Mouse (Mus musculus): ENCODE measurements around the gene Ccdc170. TPM values are rescaled to one million over a fixed set of nuclear protein-coding genes. Genes with fewer than 3 reads are reported as not detected.

The Ccdc170 gene
- polyA plus RNA-seq, 1 experiment from 2014 or later, result 0.13 TPM

DNA sequence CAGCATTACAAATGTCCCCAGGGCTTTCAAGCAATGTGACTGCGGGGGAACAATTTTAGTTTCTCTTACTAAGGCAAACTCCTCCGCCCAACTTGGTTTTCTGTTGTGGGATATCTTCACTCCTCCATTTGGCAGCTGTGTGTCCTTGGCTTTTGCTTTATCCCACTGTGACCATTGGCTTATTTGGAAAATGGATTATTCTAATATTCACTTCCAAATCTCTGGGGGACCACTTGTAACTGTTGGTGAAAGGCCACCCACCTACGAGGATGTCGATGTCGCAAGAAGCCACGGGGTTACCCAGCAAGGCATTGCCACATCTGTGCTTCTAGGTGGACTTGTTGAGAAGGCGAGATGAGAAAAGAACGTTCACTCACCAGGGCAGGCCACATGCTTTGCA, 607 bp upstream of the Ccdc170 start:
- Histone ChIP-seq H3K4me2 (no peak overlapping the region), H3K27me3 (no peaks in the 10 kb centered on the region; the same call in 1 of the 2 replicates), H3K9ac (no peak overlapping the region), H3K4me1 (0 out of 2 replicates have a peak, but pooled peaks cover 5% of the 10 kb centered on the region), H3K36me3 (no peaks in the 10 kb centered on the region), H3K9me3 (no peaks in the 10 kb centered on the region), H3K4me3 (no peak overlapping the region), H3K27ac (no peak overlapping the region)
- 78% methylated on average over 8 of the region's 8 CpGs for WGBS
- no peak for ATAC-seq (ENCODE audit: insufficient number of reproducible peaks, insufficient read depth, low FRiP score, low TSS enrichment, low read depth)

GRCm38 (mm10) chr10:4483848-4484247, 1.5 kb downstream of the Ccdc170 start:
- Histone ChIP-seq H3K36me3 (no peaks in the 10 kb centered on the region), H3K9ac (no peak overlapping the region), H3K9me3 (no peaks in the 10 kb centered on the region), H3K4me2 (no peak overlapping the region), H3K27me3 (no peaks in the 10 kb centered on the region; the same call in 1 of the 2 replicates), H3K4me1 (0 out of 2 replicates have a peak, but pooled peaks cover 5% of the 10 kb centered on the region), H3K27ac (no peak overlapping the region), H3K4me3 (no peak overlapping the region)
- 84% methylated on average over 1 of the region's 1 CpGs for WGBS
- ATAC-seq (ENCODE audit: insufficient number of reproducible peaks, insufficient read depth, low FRiP score, low TSS enrichment, low read depth), result no peak

DNA sequence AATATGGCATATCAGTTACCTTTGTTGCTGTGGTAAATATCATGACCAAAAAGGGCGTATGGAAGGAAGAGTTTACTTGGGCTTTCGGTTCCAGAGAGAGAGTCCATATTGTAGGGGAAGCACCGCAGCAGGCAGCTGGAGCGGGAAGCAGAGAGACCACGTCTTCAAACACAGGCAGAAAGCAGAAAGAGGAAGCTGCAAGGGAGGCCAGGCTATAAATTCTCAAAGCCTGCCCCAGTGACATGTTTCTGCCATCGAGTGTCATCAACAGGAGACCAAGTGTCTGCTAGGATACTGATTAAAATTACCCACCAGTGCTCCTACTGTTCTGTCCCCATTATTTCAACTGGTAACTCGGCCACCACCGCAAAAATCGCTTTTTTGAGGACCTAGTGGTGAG, 2.7 kb downstream of the Ccdc170 start:
- Histone ChIP-seq H3K4me1 (0 out of 2 replicates have a peak, but pooled peaks cover 5% of the 10 kb centered on the region), H3K27me3 (no peaks in the 10 kb centered on the region; the same call in 1 of the 2 replicates), H3K36me3 (no peaks in the 10 kb centered on the region), H3K9me3 (no peaks in the 10 kb centered on the region), H3K4me3 (no peak overlapping the region), H3K4me2 (no peak overlapping the region), H3K9ac (no peak overlapping the region), H3K27ac (no peak overlapping the region)
- WGBS, result 84% methylated on average over 9 of the region's 9 CpGs
- ATAC-seq (ENCODE audit: insufficient number of reproducible peaks, insufficient read depth, low FRiP score, low TSS enrichment, low read depth), result no peak

DNA sequence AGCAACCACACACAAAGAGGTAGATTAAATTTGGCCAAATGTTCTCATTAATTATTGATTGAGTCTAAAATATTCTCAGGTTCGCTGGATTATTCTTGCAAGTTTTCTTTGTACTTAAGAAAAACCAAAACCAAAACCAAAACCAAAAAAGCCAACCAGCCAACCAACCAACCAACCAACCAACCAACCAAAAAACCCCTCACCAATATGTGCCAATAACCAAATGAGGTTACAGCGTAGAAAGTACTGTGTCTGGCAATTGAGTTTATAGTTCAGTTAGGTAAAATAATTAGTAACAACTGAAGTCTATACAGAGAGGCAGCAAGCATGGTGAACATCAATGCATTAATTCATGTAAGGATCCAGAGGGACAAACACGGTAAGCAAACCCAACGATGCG, 7.6 kb downstream of the Ccdc170 start:
- Histone ChIP-seq H3K4me1 (no peaks in the 10 kb centered on the region), H3K9me3 (no peaks in the 10 kb centered on the region), H3K27me3 (no peaks in the 10 kb centered on the region), H3K4me2 (no peak overlapping the region), H3K4me3 (no peak overlapping the region), H3K9ac (no peak overlapping the region), H3K36me3 (no peaks in the 10 kb centered on the region), H3K27ac (no peak overlapping the region)
- ATAC-seq (ENCODE audit: insufficient number of reproducible peaks, insufficient read depth, low FRiP score, low TSS enrichment, low read depth), result no peak
- 71% methylated on average over 5 of the region's 5 CpGs for WGBS

- Histone ChIP-seq H3K36me3 (no peaks in the 10 kb centered on the region), H3K4me3 (no peak overlapping the region), H3K4me2 (no peak overlapping the region), H3K9ac (no peak overlapping the region), H3K9me3 (no peaks in the 10 kb centered on the region), H3K27me3 (no peaks in the 10 kb centered on the region), H3K27ac (no peak overlapping the region), H3K4me1 (no peaks in the 10 kb centered on the region)
- WGBS, result 26% methylated on average over 3 of the region's 3 CpGs
- ATAC-seq (ENCODE audit: insufficient number of reproducible peaks, insufficient read depth, low FRiP score, low TSS enrichment, low read depth), result no peak
These were observed 9.0 kb downstream of the Ccdc170 start for GRCm38 (mm10) chr10:4491281-4491680.

GRCm38 (mm10) chr10:4492045-4492444, 9.7 kb downstream of the Ccdc170 start:
- WGBS, result 68% methylated on average over 1 of the region's 1 CpGs
- H3K4me2 ChIP-seq, result no peak overlapping the region
- ATAC-seq (ENCODE audit: insufficient number of reproducible peaks, insufficient read depth, low FRiP score, low TSS enrichment, low read depth), result no peak
- H3K36me3 ChIP-seq, result no peaks in the 10 kb centered on the region
- no peak overlapping the region for H3K9ac ChIP-seq
- no peak overlapping the region for H3K4me3 ChIP-seq
- H3K27me3 ChIP-seq, result no peaks in the 10 kb centered on the region
- no peak overlapping the region for H3K27ac ChIP-seq
- H3K4me1 ChIP-seq, result no peaks in the 10 kb centered on the region
- H3K9me3 ChIP-seq, result no peaks in the 10 kb centered on the region

DNA sequence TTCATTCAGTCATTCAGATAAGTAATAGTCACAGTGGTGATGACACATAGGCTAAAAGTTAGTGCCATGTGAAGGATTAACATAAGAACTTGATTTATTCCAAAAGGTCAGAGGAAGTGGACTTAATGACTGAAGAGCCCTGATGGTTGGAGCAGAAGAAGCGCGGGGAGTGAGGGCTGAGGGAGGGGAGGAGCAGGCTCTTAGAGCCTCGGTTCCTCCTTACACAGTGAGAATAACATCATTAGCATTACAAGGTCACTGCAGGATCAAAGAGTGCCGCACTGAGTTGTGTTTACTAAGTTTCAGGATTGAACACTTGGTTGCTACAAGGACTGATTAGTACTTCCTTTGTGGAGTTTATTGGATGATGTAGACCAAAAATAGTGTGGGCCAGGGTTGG, 10.6 kb downstream of the Ccdc170 start:
- no peak overlapping the region for H3K4me2 ChIP-seq
- no peaks in the 10 kb centered on the region for H3K4me1 ChIP-seq
- H3K27ac ChIP-seq, result no peak overlapping the region
- no peaks in the 10 kb centered on the region for H3K9me3 ChIP-seq
- H3K36me3 ChIP-seq, result no peaks in the 10 kb centered on the region
- no peak for ATAC-seq (ENCODE audit: insufficient number of reproducible peaks, insufficient read depth, low FRiP score, low TSS enrichment, low read depth)
- WGBS, result 30% methylated on average over 4 of the region's 4 CpGs
- H3K4me3 ChIP-seq, result no peak overlapping the region
- no peak overlapping the region for H3K9ac ChIP-seq
- no peaks in the 10 kb centered on the region for H3K27me3 ChIP-seq

- 93% methylated on average over 8 of the region's 8 CpGs for WGBS
- no peaks in the 10 kb centered on the region for H3K27me3 ChIP-seq
- no peak overlapping the region for H3K4me2 ChIP-seq
- H3K36me3 ChIP-seq, result no peaks in the 10 kb centered on the region
- no peak for ATAC-seq (ENCODE audit: insufficient number of reproducible peaks, insufficient read depth, low FRiP score, low TSS enrichment, low read depth)
- no peak overlapping the region for H3K9ac ChIP-seq
- no peaks in the 10 kb centered on the region for H3K4me1 ChIP-seq
- no peak overlapping the region for H3K27ac ChIP-seq
- no peaks in the 10 kb centered on the region for H3K9me3 ChIP-seq
- H3K4me3 ChIP-seq, result no peak overlapping the region
These were observed 20.9 kb downstream of the Ccdc170 start for GRCm38 (mm10) chr10:4503251-4503650.

GRCm38 (mm10) chr10:4512725-4513124, 30.4 kb downstream of the Ccdc170 start:
- H3K9ac ChIP-seq, result no peak overlapping the region
- no peaks in the 10 kb centered on the region for H3K9me3 ChIP-seq
- H3K4me2 ChIP-seq, result no peak overlapping the region
- no peak for ATAC-seq (ENCODE audit: insufficient number of reproducible peaks, insufficient read depth, low FRiP score, low TSS enrichment, low read depth)
- WGBS, result 79% methylated on average over 9 of the region's 9 CpGs
- no peak overlapping the region for H3K4me3 ChIP-seq
- 0 out of 2 replicates have a peak overlapping the region, but pooled peaks have one; percentile 23 for H3K27ac ChIP-seq
- H3K27me3 ChIP-seq, result no peaks in the 10 kb centered on the region
- H3K4me1 ChIP-seq, result no peaks in the 10 kb centered on the region
- H3K36me3 ChIP-seq, result no peaks in the 10 kb centered on the region

GRCm38 (mm10) chr10:4517614-4518013, 35.3 kb downstream of the Ccdc170 start:
- Histone ChIP-seq H3K4me2 (no peak overlapping the region), H3K36me3 (no peaks in the 10 kb centered on the region), H3K4me1 (no peaks in the 10 kb centered on the region), H3K9ac (no peak overlapping the region), H3K27me3 (no peaks in the 10 kb centered on the region), H3K9me3 (0 out of 2 replicates have a peak, but pooled peaks cover 3% of the 10 kb centered on the region), H3K27ac (no peak overlapping the region), H3K4me3 (no peak overlapping the region)
- 73% methylated on average over 2 of the region's 2 CpGs for WGBS
- no peak for ATAC-seq (ENCODE audit: insufficient number of reproducible peaks, insufficient read depth, low FRiP score, low TSS enrichment, low read depth)

- Histone ChIP-seq H3K36me3 (no peaks in the 10 kb centered on the region), H3K4me1 (no peaks in the 10 kb centered on the region), H3K27me3 (no peaks in the 10 kb centered on the region), H3K27ac (no peak overlapping the region), H3K4me2 (no peak overlapping the region), H3K9me3 (0 out of 2 replicates have a peak, but pooled peaks cover 3% of the 10 kb centered on the region), H3K9ac (no peak overlapping the region), H3K4me3 (no peak overlapping the region)
- 76% methylated on average over 3 of the region's 3 CpGs for WGBS
- ATAC-seq (ENCODE audit: insufficient number of reproducible peaks, insufficient read depth, low FRiP score, low TSS enrichment, low read depth), result no peak
These were observed 37.3 kb downstream of the Ccdc170 start for GRCm38 (mm10) chr10:4519645-4520044.

GRCm38 (mm10) chr10:4520394-4521102, 38.2 kb downstream of the Ccdc170 start:
- ATAC-seq (ENCODE audit: insufficient number of reproducible peaks, insufficient read depth, low FRiP score, low TSS enrichment, low read depth), result no peak
- 57% methylated on average over 6 of the region's 6 CpGs for WGBS
- H3K4me2 ChIP-seq, result no peak overlapping the region
- H3K9ac ChIP-seq, result no peak overlapping the region
- no peaks in the 10 kb centered on the region for H3K36me3 ChIP-seq
- H3K4me3 ChIP-seq, result no peak overlapping the region
- no peak overlapping the region for H3K27ac ChIP-seq
- 0 out of 2 replicates have a peak, but pooled peaks cover 3% of the 10 kb centered on the region for H3K9me3 ChIP-seq
- H3K27me3 ChIP-seq, result no peaks in the 10 kb centered on the region
- no peaks in the 10 kb centered on the region for H3K4me1 ChIP-seq
